Mouse (Mus musculus): ENCODE data around the gene Slc39a10.
"Not testable (repeated sequence)": the region's sequence is repeated elsewhere in the genome, so short reads cannot be mapped to it uniquely, and the experiment has no call there.

The Slc39a10 gene

DNA sequence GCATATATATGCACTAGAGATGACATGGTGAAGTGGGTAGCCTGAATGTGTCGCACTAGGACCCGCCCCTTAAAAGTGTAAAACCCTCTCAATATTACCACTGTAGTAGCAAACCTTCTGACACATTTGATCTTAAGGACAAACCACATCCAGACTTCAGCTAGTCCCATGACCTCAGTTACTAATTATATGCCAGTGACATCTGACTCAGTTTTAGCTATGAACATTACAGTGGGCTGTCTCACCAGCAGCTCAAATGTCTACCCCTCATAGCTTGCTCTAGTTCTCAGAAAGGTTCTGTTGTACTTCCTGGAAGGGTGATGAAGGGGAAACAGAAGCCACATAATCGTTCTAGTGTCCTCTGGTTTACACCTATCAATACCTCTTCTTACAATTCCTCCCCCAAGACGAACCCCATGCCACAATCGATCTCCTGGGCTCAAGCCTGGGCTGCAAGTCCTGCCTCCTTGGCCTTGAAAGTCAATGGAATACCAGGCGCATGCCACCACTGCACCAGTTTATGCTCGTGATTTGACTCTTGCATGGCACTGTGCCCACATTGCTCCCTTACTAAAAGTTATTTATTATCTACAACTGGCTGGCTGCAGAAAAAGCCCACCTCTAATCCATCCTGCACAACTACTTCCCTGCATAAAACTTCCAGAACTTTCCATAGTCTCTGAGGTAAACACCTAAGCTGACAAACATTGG is 28.3 kb downstream of the Slc39a10 start:
- DNase-seq (ENCODE audit: low spot score in 2 of 2): no peak

DNA sequence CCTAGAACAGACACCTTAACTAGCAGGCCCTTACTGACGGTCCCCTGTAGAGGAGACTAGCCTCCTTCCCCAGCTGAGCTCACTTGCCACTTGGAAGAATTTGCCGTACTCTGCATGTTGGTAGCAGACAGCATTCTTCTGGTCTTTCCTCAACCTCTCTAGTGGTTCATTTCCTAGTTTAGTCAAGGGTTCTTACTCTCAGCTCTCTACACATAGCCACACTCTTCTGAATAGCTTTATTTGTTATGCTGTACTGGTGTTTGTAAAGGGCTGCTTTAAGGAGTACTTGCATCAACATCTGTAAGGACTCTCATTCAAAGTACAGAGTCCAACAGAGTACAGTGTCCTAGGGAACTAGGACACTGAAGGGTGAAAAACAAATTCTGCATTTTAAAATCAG is 29.2 kb downstream of the Slc39a10 start:
- DNase-seq (ENCODE audit: low spot score in 2 of 2): no peak

DNA sequence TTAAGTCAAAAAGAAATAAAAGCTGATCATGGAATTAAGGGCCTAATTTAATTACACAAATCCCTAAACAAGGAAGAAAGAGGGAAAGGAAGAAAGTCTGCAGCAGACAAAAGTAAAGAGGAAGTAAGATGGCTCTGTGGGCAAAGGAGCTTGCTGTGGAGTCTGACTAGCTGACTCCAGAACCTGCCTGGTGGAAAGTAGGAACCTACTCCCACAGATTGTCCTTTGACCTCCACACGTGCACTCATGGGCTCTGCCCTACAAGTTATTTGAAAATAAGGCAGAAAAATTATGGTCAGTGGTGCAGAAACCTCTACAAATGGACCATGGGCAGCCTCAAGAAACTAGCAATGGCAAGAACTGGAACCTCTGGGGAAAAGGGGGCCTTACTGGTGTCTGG is 32.6 kb downstream of the Slc39a10 start:
- DNase-seq (ENCODE audit: low spot score in 2 of 2): no peak

DNA sequence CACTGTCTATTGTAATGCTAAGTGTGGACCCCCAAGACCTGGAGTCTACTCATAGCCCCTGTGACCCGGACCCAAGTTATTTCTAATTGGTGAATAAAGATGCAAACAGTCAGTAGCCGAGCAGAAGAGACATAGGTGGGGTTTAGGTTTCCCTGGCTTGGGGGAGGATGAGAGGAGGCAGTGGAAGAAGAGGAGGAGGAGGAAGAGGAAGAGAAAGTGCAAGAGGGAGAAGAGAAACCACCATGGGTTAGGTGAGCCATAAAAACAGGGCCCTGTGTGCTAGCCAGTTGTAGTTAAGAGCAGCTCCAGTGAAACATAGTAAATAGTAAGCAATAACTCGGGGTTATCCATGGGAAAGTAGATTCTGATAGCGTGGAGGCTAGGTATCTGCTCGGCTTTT is 34.1 kb downstream of the Slc39a10 start:
- DNase-seq (ENCODE audit: low spot score in 2 of 2): no peak

DNA sequence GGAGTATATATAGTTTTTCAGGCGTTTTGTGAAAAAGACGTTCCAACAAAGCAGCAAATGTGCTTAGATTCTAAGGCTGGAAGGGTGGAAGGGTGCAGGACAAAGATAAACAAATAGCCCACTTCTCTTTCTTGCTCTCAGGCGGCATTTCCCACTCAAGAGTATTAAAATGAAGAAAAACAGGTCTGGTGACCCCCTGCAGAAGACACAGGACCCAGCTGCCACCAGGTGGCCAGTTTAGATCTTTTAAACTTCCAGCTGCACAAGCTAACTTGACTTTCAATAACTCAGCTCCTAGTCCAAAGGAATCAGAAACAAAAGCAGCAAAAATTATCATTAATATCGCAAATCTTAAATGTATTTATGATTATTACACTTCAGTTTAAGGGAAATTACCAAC is 36.2 kb downstream of the Slc39a10 start:
- no peak for DNase-seq (ENCODE audit: low spot score in 2 of 2)

DNA sequence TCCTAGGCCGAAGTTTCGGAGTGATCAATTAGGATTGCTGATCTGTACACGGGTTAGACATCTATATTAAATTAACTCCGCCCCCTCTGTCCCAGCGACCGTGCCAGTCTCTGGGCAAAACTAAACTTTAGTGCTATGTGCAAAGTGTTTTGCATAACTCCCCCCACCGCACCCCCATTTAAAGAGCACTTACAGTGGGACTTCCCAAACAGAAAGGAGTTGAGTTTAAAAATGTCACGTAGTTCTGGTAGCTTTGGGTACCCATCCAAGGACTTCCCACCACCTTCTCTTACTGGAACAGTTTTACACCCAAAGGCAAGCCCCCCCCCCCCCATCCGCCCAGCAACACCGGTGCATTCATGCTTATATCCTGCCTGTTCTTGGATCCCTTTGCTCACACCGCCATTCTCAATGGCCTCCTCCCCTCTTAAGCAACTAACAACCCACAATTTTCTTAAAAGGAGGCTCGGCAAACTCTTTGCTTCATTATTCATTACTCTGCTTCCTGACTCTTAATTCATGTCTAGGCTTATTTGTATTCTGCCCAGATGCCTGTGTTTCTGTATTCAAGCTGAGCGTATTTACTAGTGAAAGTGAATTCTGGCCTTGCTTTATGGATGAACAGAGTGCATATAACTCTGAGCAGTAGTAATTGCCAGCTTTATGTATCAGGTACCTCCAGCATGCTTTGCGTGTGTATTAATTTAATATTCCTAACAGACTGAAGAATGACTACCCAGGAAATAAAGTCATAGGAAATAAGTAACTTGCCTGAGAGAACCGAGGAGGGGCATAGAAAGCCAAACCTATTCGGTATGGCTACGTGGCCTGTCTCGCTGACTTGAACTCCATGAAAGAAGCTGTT is 38.4 kb downstream of the Slc39a10 start:
- DNase-seq (ENCODE audit: low spot score in 2 of 2): peak in 1 of 2 experiments; percentile 85

DNA sequence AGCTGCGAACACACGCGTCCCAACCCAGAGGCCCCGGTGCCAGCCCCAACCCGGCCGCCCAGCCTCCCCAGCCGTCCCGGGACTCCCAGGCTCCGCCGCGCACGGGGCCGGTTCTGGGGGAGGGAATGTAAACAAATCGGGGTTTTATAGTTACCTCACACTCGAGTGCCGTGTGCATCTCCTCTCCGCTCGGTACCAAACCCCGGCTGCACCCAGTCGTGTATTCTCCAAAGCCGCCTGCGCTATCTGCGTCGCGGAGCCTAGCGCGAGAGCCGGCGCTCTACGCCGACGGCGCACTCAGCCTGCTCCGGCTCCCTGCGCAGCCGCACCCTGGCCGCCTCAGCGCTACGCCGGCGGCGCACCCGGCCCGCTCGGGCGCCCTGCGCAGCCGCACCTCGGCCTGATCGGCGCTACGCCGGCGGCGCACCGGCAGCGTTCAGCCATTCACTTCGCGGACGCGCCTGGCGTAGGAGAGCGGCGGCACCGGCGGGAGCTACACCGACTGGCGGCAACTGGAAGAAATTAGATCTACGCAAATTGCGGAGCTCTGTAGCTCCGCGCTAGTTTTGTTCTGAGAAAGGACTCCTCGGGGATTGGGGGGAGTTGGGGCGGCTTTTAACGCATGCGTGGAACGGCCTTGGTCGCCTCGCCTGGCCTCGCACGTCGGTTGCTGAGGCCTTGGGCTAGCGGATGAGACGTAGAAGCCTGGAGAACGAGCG is 39.2 kb downstream of the Slc39a10 start:
- peak; percentile 92 to 98 for DNase-seq (ENCODE audit: low spot score in 2 of 2)

DNA sequence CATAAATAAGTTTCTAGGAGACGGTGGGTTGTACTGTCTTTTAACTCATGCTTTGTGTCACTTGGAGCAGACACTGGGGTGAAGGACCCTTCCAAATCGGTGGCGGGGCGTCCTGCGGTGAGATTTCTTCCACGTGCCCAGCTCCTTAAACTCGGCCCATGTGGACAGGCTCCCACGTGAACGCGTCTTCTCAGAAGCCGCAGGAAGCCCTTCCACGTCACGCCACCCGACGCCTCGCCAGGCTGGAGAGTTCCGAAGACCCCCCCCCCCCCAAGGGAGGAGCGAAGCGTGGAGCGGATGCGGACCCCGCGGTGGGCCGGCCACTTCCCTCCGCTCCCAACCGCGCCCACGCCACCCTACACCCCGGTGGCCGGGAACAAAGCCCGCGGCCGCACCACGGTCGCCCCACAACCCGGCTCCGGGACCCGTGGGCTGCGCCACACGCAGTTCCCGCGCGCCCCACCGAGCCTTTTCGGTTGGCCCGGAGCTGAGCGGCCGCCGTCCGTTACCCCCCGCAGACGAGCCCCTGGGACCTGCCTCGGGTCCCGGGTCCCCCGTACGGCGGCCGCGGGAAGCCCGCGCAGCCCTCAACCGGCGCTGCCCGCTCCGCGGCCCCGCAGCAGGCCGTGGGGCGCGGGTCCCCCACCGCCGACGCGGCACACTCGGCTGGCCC is 39.9 kb downstream of the Slc39a10 start:
- DNase-seq (ENCODE audit: low spot score in 2 of 2): peak; percentile 74

DNA sequence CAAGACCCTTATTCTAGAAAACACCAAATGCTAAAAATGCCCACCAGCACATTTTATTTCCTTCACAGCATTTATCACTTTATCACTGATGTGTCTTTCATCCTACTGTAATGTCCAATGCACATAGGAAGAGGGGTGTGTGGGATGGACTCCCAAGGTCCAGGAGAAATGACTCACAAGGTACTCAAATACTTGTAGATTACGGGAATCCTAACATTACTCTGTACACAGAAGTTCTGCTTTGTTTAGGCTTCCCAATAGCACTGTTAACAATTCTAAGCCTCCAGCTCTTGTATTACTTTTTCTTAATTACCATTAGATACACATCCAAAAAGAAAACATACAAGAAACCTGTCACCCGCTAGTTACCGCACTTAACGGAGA is 40.4 kb downstream of the Slc39a10 start:
- no peak for DNase-seq (ENCODE audit: low spot score in 2 of 2)

DNA sequence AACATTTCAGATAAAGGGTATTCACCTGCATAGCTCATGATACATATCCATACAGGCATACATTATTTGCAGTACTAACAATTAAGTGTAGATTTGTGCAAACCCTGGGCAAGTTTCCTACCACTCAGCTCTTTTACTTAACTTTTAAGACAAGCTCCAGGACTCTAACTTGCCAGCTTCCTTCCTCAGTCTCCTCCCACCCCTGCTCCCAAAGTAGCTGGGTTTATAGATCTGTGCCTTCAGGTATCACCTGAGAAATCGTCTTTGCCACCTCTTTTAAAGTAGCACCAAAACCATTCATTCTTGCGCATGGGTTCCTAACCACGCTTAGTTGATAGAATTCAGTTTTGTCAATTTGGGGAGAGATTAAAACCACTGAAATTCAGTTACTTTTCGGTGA is 41.1 kb downstream of the Slc39a10 start:
- DNase-seq (ENCODE audit: low spot score in 2 of 2): no peak

DNA sequence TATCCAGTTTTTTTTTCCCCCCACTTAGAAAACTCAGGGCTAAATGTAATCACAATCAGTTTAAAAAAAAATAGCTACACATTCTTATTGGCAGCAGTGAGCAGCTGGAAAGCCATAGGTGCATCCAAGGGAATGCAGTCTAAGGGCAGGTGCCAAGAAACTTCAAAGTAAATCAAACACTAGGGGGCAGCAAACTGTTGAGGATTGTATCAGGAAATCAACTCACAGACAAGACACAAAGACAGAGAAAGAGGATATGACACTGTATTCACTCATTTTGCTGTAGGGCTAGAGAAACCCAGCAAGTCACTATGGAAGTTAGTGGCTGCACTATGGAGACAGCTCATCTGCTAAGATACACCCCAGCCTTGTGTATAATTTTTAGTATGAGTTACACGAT is 42.9 kb downstream of the Slc39a10 start:
- DNase-seq (ENCODE audit: low spot score in 2 of 2): peak; percentile 34 to 47

DNA sequence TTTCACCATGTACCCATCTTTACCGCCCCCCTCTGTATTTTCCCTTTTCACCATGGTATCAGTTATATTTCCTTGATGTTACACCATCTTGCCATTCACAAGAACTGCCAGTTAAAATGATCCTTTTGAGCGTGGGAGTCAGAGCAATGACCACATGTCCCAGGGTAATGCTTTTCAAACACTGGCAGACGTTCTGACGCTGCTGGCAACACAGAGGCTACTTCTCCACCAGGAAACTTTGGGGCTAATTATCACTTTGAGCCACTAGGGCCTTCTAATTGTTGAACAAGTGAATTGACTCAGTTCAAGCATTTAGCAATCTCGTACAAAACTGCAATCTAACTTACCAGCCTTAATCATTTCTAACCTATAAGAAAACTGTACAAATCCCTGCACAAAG is 47.4 kb downstream of the Slc39a10 start:
- no peak for DNase-seq (ENCODE audit: low spot score in 2 of 2)

DNA sequence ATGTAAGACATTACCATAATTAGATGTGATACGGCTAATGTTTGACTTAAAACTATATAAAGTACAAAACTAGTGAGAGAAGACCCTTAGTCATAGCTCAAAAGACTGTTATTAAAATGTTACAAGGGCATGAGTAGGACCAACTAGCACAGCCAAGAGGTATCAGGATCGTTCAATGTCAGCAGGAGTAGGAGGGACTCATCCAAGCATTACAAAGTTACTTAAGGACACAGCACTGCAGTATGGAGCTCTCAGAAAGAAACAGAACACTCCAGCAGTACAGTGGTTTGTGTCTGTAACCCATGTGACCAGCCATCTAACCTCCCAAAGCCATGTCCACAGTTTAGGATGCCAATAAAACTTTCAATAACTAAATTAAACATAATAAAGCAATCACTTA is 48.4 kb downstream of the Slc39a10 start:
- DNase-seq (ENCODE audit: low spot score in 2 of 2): no peak

DNA sequence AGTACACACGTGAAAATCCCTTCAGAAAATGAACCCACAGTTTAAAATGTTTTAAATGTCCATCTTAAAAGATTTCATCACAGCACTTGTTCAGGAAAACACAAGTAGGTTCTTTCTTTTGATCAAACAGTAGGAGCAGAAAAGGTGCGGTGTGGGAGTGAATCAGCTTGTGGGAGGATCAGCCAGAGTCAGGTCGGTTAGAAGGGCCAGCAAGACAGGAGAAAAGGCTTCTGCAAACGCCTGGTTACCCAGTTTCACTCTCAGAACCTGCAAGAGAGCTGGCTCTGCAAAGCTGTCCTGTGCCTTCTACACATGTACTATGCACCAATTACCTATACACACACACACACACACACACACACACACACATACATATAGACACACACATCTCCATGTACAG is 49.2 kb downstream of the Slc39a10 start:
- no peak for DNase-seq (ENCODE audit: low spot score in 2 of 2)

DNA sequence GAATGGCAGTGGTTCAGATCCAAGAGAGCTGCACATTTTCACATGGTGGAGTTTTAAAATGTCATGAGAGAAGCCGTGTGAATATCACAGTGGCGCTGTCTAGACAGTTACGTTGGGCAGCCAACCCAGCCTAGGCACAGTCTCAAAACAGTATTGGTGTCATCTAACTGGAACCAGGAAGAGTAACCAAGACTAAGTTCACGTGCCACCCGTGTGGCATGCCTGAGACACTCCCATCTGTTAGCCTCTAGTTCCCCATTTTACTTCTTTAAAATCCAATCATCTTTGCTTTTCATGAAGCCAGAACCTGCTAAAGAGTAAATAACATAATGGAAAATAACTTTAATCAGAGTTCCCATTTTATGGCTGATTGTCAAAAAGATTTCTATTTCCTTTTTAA is 60.7 kb downstream of the Slc39a10 start:
- no peak for DNase-seq (ENCODE audit: low spot score in 2 of 2)

DNA sequence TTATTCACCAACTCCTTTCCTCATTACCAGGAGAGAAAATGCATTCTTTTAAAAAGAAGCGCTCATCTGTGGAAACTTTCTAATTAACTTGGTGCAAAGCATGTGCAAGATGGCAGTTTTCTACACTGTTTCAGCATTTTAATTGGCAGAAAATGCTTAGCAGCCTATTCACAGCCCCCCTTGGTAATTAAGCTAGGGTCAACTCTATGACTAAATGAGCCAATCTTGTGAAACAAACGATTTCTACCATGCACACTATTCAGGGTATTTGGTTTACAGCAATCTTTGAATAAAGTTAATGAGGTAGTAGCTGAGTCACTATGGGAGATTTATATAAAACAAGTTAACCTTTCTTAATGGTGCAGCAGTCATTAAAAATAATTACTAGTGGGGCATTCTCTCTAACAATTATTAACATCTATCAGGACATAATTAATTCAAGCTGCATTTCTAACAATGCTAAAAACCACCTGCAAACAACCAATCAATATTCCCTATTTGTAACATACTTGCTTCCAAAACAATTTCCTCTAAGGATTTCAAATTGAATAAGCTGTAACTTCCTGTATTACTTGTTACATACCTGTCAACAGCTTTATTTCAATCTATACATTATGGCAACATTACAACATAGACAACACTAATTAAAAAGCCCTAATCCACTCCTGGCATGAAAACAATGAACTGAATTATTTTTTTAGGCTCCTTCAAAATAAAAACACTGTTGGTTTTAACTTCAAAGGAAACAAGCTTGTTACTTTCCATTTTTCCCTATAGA is 62.4 kb downstream of the Slc39a10 start:
- DNase-seq (ENCODE audit: low spot score in 2 of 2): no peak

DNA sequence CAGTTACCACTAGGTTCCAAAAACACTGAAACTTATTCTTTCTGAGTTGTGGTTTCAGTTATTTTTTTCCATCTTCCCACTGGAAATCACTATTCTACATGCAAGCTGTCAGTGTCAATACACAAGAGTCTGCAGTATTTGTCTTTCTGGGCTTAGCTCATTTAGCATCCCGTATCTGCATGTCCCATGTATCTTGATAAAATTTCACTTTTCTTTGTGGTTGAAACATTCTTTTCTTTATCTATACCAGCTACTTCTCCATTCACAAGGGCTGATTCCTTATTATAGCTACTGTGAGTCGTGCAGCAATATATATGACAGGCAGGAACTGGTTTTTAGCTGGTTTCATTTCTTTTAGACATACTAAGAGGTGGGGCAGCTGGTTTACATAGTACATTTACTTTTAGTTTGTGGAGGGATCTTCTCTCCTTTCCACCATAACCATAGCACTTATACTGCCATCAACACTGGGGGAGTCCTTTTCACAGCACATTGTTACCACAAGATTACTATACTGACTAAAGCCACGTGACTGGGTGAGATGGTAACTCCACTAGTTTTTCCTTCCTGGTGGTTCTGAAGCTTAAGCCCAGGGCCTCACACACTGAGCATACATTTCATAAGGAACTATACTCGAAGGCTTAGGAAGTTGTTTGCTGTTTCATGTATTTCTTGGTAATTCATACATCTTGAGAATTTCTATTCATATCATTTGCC is 70.2 kb downstream of the Slc39a10 start:
- no peak for DNase-seq (ENCODE audit: low spot score in 2 of 2)

DNA sequence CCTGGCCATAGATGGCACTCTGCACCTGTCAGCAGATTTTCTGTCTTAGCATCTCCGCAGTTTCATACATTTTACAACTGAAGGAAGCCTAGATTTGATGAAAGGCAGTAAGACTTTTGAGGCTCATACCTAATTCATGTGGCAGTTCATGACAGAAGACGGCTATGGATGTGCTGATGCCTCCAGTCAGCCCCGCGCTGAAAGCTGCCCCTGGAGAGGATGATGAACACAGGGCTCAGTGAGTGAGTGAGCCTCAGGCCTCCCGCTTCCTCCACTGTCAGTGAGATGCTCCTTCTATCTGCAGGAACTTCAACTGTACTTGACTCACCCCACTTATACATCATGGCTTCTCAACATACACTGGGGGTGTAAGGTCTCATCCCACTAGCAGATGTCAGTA is 74.7 kb downstream of the Slc39a10 start:
- no peak for DNase-seq (ENCODE audit: low spot score in 2 of 2)

DNA sequence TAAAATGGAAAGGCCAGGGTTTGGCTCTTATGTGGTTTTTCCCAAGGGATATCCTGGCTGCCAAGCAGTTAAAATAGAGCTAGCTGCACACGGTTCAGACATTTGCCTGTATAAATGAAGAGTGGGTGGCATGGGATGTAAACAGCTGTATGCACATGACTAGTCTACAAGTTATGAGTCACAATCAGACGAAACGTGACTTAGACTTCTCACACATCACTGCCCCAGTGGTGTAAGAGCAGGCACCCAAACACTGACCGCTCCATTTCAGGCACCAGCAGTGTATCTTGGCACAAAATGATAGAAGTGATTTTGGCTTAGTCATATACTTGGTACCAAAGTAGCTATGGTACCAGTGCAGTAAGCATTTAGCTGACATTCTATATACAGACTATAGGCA is 84.0 kb downstream of the Slc39a10 start:
- not testable (repeated sequence) for DNase-seq (ENCODE audit: low spot score in 2 of 2)

DNA sequence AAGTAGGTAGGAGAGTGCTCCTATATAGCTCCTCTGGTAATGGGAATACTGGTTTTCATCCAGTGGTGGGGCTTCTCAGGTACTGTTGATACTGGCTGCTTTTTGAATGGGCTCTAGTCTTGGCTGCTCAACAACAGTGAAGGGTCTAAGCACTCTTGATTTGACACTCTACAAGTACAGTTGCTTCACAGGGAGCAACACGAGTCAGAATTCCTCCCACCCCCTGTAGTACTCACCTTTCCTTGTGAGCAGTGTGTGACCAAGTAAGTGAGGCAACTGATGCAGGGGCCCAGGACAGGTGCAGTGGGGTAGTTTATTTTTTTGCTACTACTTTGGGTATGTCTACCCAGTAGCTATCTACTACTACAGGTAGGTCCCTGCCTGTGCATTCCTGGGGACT is 87.6 kb downstream of the Slc39a10 start:
- DNase-seq (ENCODE audit: low spot score in 2 of 2): no peak

DNA sequence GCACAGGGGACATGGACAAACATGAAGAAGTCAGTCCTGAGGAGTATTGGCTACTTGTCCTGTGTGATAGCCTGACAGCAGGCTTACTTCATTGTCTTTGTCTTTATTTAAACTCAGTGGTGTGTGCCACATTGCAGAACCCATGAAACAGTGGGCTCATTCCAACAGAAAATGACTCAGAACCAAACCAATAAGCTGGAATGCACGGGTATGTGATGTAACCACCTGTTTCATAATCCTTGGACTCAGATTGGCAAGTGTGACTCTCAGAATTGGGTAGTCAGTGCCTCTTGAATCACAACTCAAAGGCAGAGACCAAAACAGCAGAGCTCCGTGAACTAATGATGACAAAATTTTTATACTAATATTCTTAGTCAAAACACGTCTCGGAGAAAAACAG is 110.4 kb downstream of the Slc39a10 start:
- DNase-seq (ENCODE audit: low spot score in 2 of 2): not testable (repeated sequence)
